Mouse (Mus musculus) ovary, adult 18-20 months (tissue): ENCODE results near the gene Camk1d.

ENCODE experiments used
- DNase-seq: peaks from one replicate; pipeline ENCODE4 v3.0.0; 2022; ENCODE audit warnings: low spot score, mixed read lengths

The Camk1d gene

GRCm38 (mm10) chr2:5709911-5710310 lies 4.4 kb downstream of the Camk1d start:
- no peak for DNase-seq

- no peak for DNase-seq
These were observed 6.2 kb downstream of the Camk1d start for GRCm38 (mm10) chr2:5707871-5708733.

GRCm38 (mm10) chr2:5706618-5707017 lies 7.7 kb downstream of the Camk1d start:
- no peak for DNase-seq

- DNase-seq: no peak
These were observed 11.9 kb downstream of the Camk1d start for GRCm38 (mm10) chr2:5702370-5702769.

- no peak for DNase-seq
These were observed 13.4 kb downstream of the Camk1d start for GRCm38 (mm10) chr2:5700931-5701330.

GRCm38 (mm10) chr2:5698451-5698850 lies 15.9 kb downstream of the Camk1d start:
- DNase-seq: no peak

- no peak for DNase-seq
These were observed 20.2 kb downstream of the Camk1d start for GRCm38 (mm10) chr2:5694094-5694493.

- DNase-seq: no peak
These were observed 22.6 kb downstream of the Camk1d start for GRCm38 (mm10) chr2:5691729-5692128.

- DNase-seq: no peak
These were observed 30.9 kb downstream of the Camk1d start for GRCm38 (mm10) chr2:5683366-5683765.

- DNase-seq: no peak
These were observed 32.4 kb downstream of the Camk1d start for GRCm38 (mm10) chr2:5681909-5682308.

GRCm38 (mm10) chr2:5681302-5681701 lies 33.0 kb downstream of the Camk1d start:
- DNase-seq: no peak

GRCm38 (mm10) chr2:5679055-5679454 lies 35.3 kb downstream of the Camk1d start:
- DNase-seq: no peak

GRCm38 (mm10) chr2:5677472-5677871 lies 36.8 kb downstream of the Camk1d start:
- no peak for DNase-seq

- no peak for DNase-seq
These were observed 37.5 kb downstream of the Camk1d start for GRCm38 (mm10) chr2:5676786-5677185.

GRCm38 (mm10) chr2:5676143-5676483 lies 38.2 kb downstream of the Camk1d start:
- no peak for DNase-seq

- DNase-seq: no peak
These were observed 38.7 kb downstream of the Camk1d start for GRCm38 (mm10) chr2:5675431-5676142.

GRCm38 (mm10) chr2:5674512-5674911 lies 39.8 kb downstream of the Camk1d start:
- no peak for DNase-seq

- DNase-seq: peak; percentile 22
These were observed 40.5 kb downstream of the Camk1d start for GRCm38 (mm10) chr2:5673816-5674215.

GRCm38 (mm10) chr2:5672906-5673589 lies 41.3 kb downstream of the Camk1d start:
- no peak for DNase-seq

- no peak for DNase-seq
These were observed 44.2 kb downstream of the Camk1d start for GRCm38 (mm10) chr2:5670146-5670545.

GRCm38 (mm10) chr2:5669498-5670040 lies 44.7 kb downstream of the Camk1d start:
- no peak for DNase-seq

- no peak for DNase-seq
These were observed 45.4 kb downstream of the Camk1d start for GRCm38 (mm10) chr2:5668940-5669339.

- no peak for DNase-seq
These were observed 50.8 kb downstream of the Camk1d start for GRCm38 (mm10) chr2:5663499-5663898.
